Mouse (Mus musculus): ENCODE results near the gene Ssbp4. TPM values are rescaled to one million over a fixed set of nuclear protein-coding genes. Genes with fewer than 3 reads are reported as not detected.

Gene Ssbp4
- polyA plus RNA-seq, 1 experiment: 138 TPM

GRCm38 (mm10) chr8:70596775-70597416 is 11.8 kb downstream of the Ssbp4 start:
- WGBS: 93% methylated on average over 17 of the region's 17 CpGs
- peaks cover 13% of the 10 kb centered on the region for H3K4me1 ChIP-seq (ENCODE audit: control insufficient read depth, insufficient read depth, insufficient read length, low read length)
- TF ChIP-seq CTCF (IDR thresholded peaks at IDR 0.05; ENCODE audit: extremely low read depth, insufficient read length, insufficient replicate concordance, low read depth, low read length): no peak
- TF ChIP-seq POLR2A (IDR thresholded peaks at IDR 0.05; ENCODE audit: low read depth, low read length): no peak
- H3K4me3 ChIP-seq (ENCODE audit: low read depth, low read length): no peak overlapping the region
- no peak overlapping the region for H3K27ac ChIP-seq (ENCODE audit: insufficient read depth, low read depth, low read length)
- no peaks in the 10 kb centered on the region for H3K27me3 ChIP-seq (ENCODE audit: control insufficient read depth, insufficient read depth, low read length)
- H3K36me3 ChIP-seq (ENCODE audit: control insufficient read depth, insufficient read depth, low read length): peaks cover 16% of the 10 kb centered on the region; the same call in 1 of the 2 replicates

DNA sequence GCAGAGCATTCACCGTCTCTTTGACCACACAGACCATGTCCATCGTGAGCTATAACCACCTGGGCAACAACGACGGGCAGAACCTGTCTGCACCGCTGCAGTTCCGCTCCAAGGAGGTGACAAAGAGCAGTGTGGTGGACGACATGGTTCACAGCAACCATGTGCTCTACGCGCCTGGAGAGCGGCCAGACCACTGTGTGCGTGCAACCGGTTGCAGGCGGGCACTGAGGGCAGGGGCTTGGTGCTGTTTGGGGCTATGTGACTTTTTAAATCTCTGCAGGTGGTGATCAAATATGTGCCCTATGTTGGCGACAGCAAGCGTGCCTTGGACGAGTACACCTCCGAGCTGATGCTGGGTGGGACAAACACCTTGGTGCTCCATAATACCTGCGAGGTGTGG is 12.5 kb downstream of the Ssbp4 start:
- Histone ChIP-seq H3K27me3 (ENCODE audit: control insufficient read depth, insufficient read depth, low read length) (no peaks in the 10 kb centered on the region), H3K4me3 (ENCODE audit: low read depth, low read length) (no peak overlapping the region), H3K36me3 (ENCODE audit: control insufficient read depth, insufficient read depth, low read length) (peaks cover 22% of the 10 kb centered on the region), H3K4me1 (ENCODE audit: control insufficient read depth, insufficient read depth, insufficient read length, low read length) (peaks cover 11% of the 10 kb centered on the region), H3K27ac (ENCODE audit: insufficient read depth, low read depth, low read length) (no peak overlapping the region)
- TF ChIP-seq CTCF (IDR thresholded peaks at IDR 0.05; ENCODE audit: extremely low read depth, insufficient read length, insufficient replicate concordance, low read depth, low read length) (no peak), POLR2A (IDR thresholded peaks at IDR 0.05; ENCODE audit: low read depth, low read length) (no peak)
- 95% methylated on average over 18 of the region's 18 CpGs for WGBS

GRCm38 (mm10) chr8:70595811-70596210 is 12.9 kb downstream of the Ssbp4 start:
- TF ChIP-seq CTCF (IDR thresholded peaks at IDR 0.05; ENCODE audit: extremely low read depth, insufficient read length, insufficient replicate concordance, low read depth, low read length) (no peak), POLR2A (IDR thresholded peaks at IDR 0.05; ENCODE audit: low read depth, low read length) (no peak)
- 96% methylated on average over 12 of the region's 12 CpGs for WGBS
- peaks cover 25% of the 10 kb centered on the region for H3K36me3 ChIP-seq (ENCODE audit: control insufficient read depth, insufficient read depth, low read length)
- H3K4me1 ChIP-seq (ENCODE audit: control insufficient read depth, insufficient read depth, insufficient read length, low read length): peaks cover 9% of the 10 kb centered on the region
- no peak overlapping the region for H3K4me3 ChIP-seq (ENCODE audit: low read depth, low read length)
- no peaks in the 10 kb centered on the region for H3K27me3 ChIP-seq (ENCODE audit: control insufficient read depth, insufficient read depth, low read length)
- no peak overlapping the region for H3K27ac ChIP-seq (ENCODE audit: insufficient read depth, low read depth, low read length)

- H3K4me1 ChIP-seq (ENCODE audit: control insufficient read depth, insufficient read depth, insufficient read length, low read length): peaks cover 7% of the 10 kb centered on the region
- WGBS: 16% methylated on average over 82 of the region's 82 CpGs
- H3K27me3 ChIP-seq (ENCODE audit: control insufficient read depth, insufficient read depth, low read length): no peaks in the 10 kb centered on the region
- TF ChIP-seq CTCF (IDR thresholded peaks at IDR 0.05; ENCODE audit: extremely low read depth, insufficient read length, insufficient replicate concordance, low read depth, low read length) (no peak), POLR2A (IDR thresholded peaks at IDR 0.05; ENCODE audit: low read depth, low read length) (no peak)
- H3K4me3 ChIP-seq (ENCODE audit: low read depth, low read length): peak overlapping the region; percentile 64
- H3K27ac ChIP-seq (ENCODE audit: insufficient read depth, low read depth, low read length): 0 out of 2 replicates have a peak overlapping the region, but pooled peaks have one; percentile 7
- H3K36me3 ChIP-seq (ENCODE audit: control insufficient read depth, insufficient read depth, low read length): peaks cover 33% of the 10 kb centered on the region
Observed at GRCm38 (mm10) chr8:70594621-70595564, 13.8 kb downstream of the Ssbp4 start.

- Histone ChIP-seq H3K36me3 (ENCODE audit: control insufficient read depth, insufficient read depth, low read length) (peaks cover 41% of the 10 kb centered on the region), H3K4me1 (ENCODE audit: control insufficient read depth, insufficient read depth, insufficient read length, low read length) (peaks cover 7% of the 10 kb centered on the region), H3K27ac (ENCODE audit: insufficient read depth, low read depth, low read length) (peak within 1 kb of the TSS; percentile 24), H3K27me3 (ENCODE audit: control insufficient read depth, insufficient read depth, low read length) (no peaks in the 10 kb centered on the region), H3K4me3 (ENCODE audit: low read depth, low read length) (peak within 1 kb of the TSS; percentile 64)
- WGBS: under 1% methylated on average over 40 of the region's 40 CpGs
- TF ChIP-seq POLR2A (IDR thresholded peaks at IDR 0.05; ENCODE audit: low read depth, low read length): 0 out of 2 replicates have a peak, but pooled peaks have one; percentile 18
- TF ChIP-seq CTCF (IDR thresholded peaks at IDR 0.05; ENCODE audit: extremely low read depth, insufficient read length, insufficient replicate concordance, low read depth, low read length): no peak
Observed at GRCm38 (mm10) chr8:70593961-70594609, 14.6 kb downstream of the Ssbp4 start, which contains the start of gene Isyna1. Isyna1 (plus strand) TSS chr8:70594373.

DNA sequence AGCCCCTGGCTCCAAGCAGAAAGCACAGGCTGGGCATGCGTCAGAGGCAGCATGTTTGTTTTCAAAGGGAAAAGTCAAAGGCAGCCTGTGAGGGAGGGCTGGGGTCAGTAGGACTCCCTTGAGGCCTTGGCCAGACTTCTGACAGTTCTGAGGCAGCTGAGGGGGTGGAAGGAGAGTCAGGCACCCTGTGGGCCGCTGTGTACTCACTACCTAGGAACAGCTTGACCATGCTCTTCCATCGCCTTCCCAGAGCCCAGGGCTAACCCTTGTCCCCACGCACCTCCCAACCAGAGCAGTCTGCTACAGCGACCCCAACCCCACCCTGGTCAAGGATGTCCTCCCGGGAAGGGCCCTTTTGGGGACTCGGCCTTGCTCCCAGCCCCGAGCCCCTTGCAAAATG is 15.5 kb downstream of the Ssbp4 start:
- Histone ChIP-seq H3K4me3 (ENCODE audit: low read depth, low read length) (no peak overlapping the region), H3K4me1 (ENCODE audit: control insufficient read depth, insufficient read depth, insufficient read length, low read length) (peaks cover 7% of the 10 kb centered on the region), H3K27ac (ENCODE audit: insufficient read depth, low read depth, low read length) (no peak overlapping the region), H3K36me3 (ENCODE audit: control insufficient read depth, insufficient read depth, low read length) (peaks cover 44% of the 10 kb centered on the region), H3K27me3 (ENCODE audit: control insufficient read depth, insufficient read depth, low read length) (no peaks in the 10 kb centered on the region)
- WGBS: 58% methylated on average over 8 of the region's 8 CpGs
- TF ChIP-seq POLR2A (IDR thresholded peaks at IDR 0.05; ENCODE audit: low read depth, low read length) (no peak), CTCF (IDR thresholded peaks at IDR 0.05; ENCODE audit: extremely low read depth, insufficient read length, insufficient replicate concordance, low read depth, low read length) (no peak)
